Mouse (Mus musculus) adrenal gland, postnatal 10 days (tissue): ENCODE measurements around the gene Idi2. TPM values are rescaled to one million over a fixed set of nuclear protein-coding genes. Genes with fewer than 3 reads are reported as not detected.
"Not testable (repeated sequence)": the region's sequence is repeated elsewhere in the genome, so short reads cannot be mapped to it uniquely, and the experiment has no call there.

Experiments
- DNase-seq: peaks from one replicate; pipeline ENCODE4 v3.0.0; 2021; ENCODE audit warnings: mixed read lengths
- microRNA-seq: library from miRNA; unstranded; fragments of <30 nt; microRNA quantifications from one replicate; pipeline ENCODE4 v1.2.0, GENCODE M21; 2021
- total RNA-seq, 2 experiments: library from RNA; stranded (reverse); gene quantifications; 2 replicates each; pipeline ENCODE4 v1.2.3; 2021

The Idi2 gene
- total RNA-seq, 2 experiments from 2014 or later, result not detected

DNA sequence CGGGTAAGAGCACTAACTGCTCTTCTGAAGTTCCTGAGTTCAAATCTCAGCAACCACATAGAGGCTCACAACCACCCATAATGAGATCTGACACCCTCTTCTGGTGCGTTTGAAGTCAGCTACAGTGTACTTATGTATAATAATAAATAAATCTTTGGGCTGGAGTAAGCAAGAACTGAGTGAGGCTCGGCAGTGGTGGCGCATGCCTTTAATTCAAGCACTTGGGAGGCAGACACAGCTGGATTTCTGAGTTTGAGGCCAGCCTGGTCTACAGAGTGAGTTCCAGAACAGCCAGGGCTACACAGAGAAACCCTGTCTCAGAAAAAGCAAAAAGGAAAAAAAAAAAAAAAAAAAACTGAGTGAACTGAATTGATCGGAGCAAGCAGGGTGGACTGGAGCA is 44.6 kb downstream of the Idi2 start:
- DNase-seq, result not testable (repeated sequence)

DNA sequence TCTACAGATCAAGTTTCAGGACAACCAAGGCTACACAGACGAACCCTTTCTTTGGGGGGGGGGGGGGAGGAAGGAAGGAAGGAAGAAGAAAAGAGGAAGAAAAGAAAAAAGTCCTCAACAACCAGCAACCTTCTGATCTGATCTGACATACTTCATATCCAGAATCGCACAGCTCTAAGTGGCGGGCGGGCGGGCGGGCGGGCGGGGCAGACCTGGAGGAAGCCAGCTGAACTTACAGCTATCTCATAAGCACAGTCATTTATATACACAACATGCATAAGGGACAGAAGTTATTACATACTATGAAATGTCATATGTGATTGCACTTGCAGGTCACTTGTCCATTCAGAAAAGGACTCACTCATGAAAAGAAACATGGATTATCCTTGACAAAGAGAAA is 46.8 kb downstream of the Idi2 start:
- DNase-seq, result no peak

DNA sequence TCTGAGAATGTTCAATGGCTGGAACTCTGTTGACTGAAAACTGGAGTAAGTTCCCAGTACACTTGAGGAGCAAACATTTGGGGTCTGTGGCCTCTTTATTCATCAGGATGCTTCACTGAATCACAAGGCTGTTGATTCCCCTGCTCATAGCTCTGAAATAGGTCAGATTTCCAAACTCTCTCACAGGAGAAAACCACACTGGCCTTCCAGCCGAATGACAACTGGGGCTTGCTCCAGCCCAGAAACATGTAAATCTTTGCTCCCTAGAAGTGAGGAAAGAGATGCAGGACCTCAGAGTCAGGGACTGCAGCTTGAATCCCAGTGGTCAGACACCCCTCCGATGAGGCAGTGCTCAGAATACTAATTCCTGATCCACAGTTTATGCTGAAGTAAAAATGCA is 50.6 kb downstream of the Idi2 start:
- DNase-seq, result no peak

Small RNAs within 50 kb of the gene (microRNA-seq; reads per million reads assigned to microRNA genes)
- not detected for gene Gm22750

Other genes starting within 250 kb of the Idi2 start
- gene Wdr37, start 81.0 kb upstream of the Idi2 start, total RNA-seq, result 10 to 100 TPM; 28.5 to 36.1 TPM
- 10 to 100 TPM; 16.1 to 20.7 TPM for gene Idi1, start 67.4 kb upstream of the Idi2 start, total RNA-seq
- gene Gm9745, start 4.6 kb upstream of the Idi2 start, total RNA-seq, result not detected
- gene Gtpbp4, start 43.2 kb downstream of the Idi2 start, total RNA-seq, result 10 to 100 TPM; 59.4 to 60.0 TPM
- gene Larp4b, start 141.0 kb downstream of the Idi2 start, total RNA-seq, result 10 to 100 TPM; 59.9 to 68.7 TPM